Mouse (Mus musculus) thymus, postnatal 0 days (tissue): ENCODE measurements around the gene Wscd2. TPM values are rescaled to one million over a fixed set of nuclear protein-coding genes. Genes with fewer than 3 reads are reported as not detected.

Source experiments
- DNase-seq: peaks from one replicate; pipeline ENCODE4 v3.0.0-alpha.2; 2015; ENCODE audit warnings: low spot score
- polyA plus RNA-seq: library from polyadenylated mRNA; unstranded; fragments of >200 nt; fragmentation: Nextera tagmentation; extraction: Ambion mirVana; gene quantifications from 2 replicates; pipeline ENCODE4 v1.2.1, GENCODE M21; 2015

Gene Wscd2
- polyA plus RNA-seq, 1 experiment from 2014 or later, result 0.10 TPM

GRCm38 (mm10) chr5:113480451-113480850 is 9.7 kb upstream of the Wscd2 start:
- DNase-seq, result no peak

GRCm38 (mm10) chr5:113485584-113486162 is 4.5 kb upstream of the Wscd2 start:
- no peak for DNase-seq

- no peak for DNase-seq
Measured at GRCm38 (mm10) chr5:113487879-113488278, 2.3 kb upstream of the Wscd2 start.

GRCm38 (mm10) chr5:113489617-113490016 is 516 bp upstream of the Wscd2 start:
- DNase-seq, result no peak

- DNase-seq, result no peak
Measured at GRCm38 (mm10) chr5:113490467-113491260, 531 bp downstream of the Wscd2 start.

- DNase-seq, result no peak
Measured at GRCm38 (mm10) chr5:113491552-113491951, 1.4 kb downstream of the Wscd2 start.

- DNase-seq, result no peak
Measured at GRCm38 (mm10) chr5:113491988-113492387, 1.9 kb downstream of the Wscd2 start.

- no peak for DNase-seq
Measured at GRCm38 (mm10) chr5:113492417-113493035, 2.4 kb downstream of the Wscd2 start.

GRCm38 (mm10) chr5:113493997-113494396 is 3.9 kb downstream of the Wscd2 start:
- DNase-seq, result no peak

- DNase-seq, result no peak
Measured at GRCm38 (mm10) chr5:113496926-113497325, 6.8 kb downstream of the Wscd2 start.

GRCm38 (mm10) chr5:113499421-113499820 is 9.3 kb downstream of the Wscd2 start:
- DNase-seq, result no peak

- no peak for DNase-seq
Measured at GRCm38 (mm10) chr5:113503276-113503675, 13.1 kb downstream of the Wscd2 start.

GRCm38 (mm10) chr5:113504654-113505053 is 14.5 kb downstream of the Wscd2 start:
- DNase-seq, result no peak

- DNase-seq, result no peak
Measured at GRCm38 (mm10) chr5:113506065-113506464, 15.9 kb downstream of the Wscd2 start.

GRCm38 (mm10) chr5:113506779-113507178 is 16.6 kb downstream of the Wscd2 start:
- no peak for DNase-seq

- no peak for DNase-seq
Measured at GRCm38 (mm10) chr5:113509167-113509566, 19.0 kb downstream of the Wscd2 start.

GRCm38 (mm10) chr5:113513640-113514039 is 23.5 kb downstream of the Wscd2 start:
- DNase-seq, result no peak

- DNase-seq, result no peak
Measured at GRCm38 (mm10) chr5:113514062-113514461, 23.9 kb downstream of the Wscd2 start.

- DNase-seq, result no peak
Measured at GRCm38 (mm10) chr5:113516119-113516872, 26.2 kb downstream of the Wscd2 start.

- no peak for DNase-seq
Measured at GRCm38 (mm10) chr5:113516873-113517336, 26.8 kb downstream of the Wscd2 start.

GRCm38 (mm10) chr5:113517387-113517786 is 27.3 kb downstream of the Wscd2 start:
- no peak for DNase-seq

- DNase-seq, result no peak
Measured at GRCm38 (mm10) chr5:113521037-113521436, 30.9 kb downstream of the Wscd2 start.
